Mouse (Mus musculus) cerebellum, adult 11 months (tissue): ENCODE results near the gene Ankrd34a.
A peak's percentile ranks its signal among the peaks of the same experiment; 100 is the strongest.

Experiments used
- DNase-seq: peaks from one replicate; pipeline ENCODE4 v3.0.0; 2022

Gene Ankrd34a

DNA sequence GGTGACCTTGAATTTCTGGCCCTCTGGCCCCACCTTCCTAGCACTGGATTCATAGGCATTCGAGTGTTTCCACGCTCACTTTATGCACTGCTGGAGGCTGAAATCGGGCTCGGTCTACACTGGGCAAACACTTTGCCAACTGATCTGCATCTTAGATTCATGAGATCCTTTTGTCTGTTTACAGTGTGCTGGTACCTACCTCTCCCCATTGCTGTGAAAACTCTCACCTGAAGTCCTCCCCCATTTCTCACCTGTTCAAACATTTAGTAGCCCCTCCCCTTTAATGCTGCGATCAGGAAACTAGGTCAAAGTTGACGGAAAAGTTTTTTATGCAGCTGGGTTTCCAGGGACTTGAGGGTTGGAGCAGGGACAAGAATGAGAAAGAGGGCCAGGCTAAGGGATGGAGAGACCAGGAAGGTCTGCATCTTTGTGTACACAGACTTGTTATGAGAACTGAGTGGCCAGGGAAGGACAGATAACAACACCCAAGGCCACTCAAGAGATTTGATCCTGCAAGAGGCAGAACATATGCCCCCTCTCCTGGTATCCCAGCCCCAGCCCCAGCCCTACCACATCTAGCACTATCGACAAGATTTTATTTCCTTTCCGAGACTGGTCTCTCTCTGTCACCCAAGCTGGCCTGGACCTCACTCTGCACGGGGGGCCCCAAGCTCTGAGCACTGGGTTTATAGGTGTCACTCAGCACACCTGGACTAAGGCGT lies 32.4 kb upstream of the Ankrd34a start:
- no peak for DNase-seq

DNA sequence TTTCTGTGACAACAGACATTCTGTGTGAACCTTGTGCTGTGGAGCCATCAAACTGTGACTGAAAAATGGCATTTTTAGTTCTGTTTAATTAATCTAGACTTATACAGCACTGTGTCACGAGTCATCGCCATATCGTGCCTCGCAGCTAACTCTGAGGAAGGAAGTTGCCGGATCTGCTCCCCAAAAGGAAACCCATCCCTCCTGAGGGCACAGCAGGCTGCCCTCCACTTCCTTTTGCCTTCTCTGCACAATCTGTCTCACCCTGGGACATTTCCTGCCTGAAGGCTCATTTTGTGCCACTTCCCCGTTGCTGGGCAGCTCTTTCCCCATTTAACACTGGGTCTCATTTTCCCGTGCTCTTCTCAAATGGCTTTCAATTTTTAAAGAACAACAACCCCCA lies 31.8 kb upstream of the Ankrd34a start:
- DNase-seq = no peak

DNA sequence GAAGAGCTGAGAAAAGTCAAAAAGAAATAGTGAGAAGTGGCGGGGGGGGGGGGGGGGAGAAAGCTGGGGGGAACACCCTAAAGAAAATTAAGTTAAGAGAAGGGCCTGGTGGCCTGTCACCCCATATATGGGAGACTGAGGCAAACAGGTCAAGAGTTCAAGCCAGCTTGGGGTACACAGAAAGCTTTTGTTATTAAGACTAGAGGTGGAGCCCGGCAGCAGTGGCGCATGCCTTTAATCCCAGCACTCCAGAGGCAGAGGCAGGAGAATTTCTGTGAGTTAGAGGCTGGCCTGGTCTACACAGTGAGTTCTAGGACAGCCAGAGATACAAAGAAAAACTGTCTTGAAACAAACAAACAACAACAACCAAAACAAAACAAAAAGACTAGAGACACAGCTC lies 31.3 kb upstream of the Ankrd34a start:
- no peak for DNase-seq

DNA sequence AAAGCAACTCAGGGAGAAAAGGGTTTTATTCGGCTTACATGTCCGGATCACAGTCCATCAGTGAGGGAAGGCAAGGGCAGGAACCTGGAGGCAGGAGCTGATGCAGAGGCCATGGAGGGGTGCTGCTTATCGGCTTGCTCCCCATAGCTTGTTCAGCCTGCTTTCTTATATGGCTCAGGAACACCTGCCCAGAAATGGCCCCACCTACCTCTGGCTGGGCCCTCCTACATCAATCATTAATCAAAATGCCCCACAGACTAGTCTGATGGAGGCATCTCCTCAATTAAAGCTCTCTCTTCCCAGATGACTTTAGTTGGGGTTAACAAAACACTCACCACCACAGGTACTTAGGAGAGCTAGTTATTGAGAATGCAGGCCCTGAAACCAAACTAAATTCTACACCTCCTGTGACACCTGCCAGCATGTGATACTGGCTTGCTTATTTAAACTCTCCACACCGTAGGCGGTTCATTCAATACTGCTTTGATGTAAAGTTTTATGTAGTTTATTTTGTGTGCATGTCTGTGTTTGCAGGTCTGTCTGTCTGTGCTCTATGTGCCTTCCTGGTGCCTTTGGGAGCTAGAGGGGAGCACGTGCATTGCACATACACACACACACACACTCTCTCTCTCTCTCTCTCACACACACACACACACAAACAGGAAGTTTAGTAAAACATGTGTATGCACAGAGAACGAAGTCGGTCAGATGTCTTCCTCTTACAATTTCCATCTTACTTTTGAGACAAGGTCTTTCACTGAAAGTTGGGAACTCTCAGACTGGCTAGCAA lies 29.6 kb upstream of the Ankrd34a start:
- no peak for DNase-seq

DNA sequence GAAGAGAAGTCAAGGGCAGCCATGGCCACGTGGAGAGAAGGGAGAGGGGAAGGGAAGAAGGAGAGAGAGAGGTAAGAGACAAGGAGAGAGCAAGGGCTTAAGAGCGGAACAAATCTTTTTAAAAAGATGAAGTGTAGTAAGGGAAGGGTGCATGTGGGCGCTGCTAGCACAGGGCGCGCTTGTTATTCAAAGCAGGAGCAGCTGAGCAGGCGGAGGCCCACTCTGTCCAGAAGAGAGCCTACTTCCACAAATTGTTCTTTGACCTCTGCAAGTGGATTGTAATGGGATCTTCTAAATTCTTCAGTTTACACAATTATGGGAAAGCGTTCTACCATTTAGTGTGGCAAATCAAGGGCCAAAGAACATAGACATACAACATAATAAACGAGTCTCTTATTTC lies 27.8 kb upstream of the Ankrd34a start:
- DNase-seq = no peak

DNA sequence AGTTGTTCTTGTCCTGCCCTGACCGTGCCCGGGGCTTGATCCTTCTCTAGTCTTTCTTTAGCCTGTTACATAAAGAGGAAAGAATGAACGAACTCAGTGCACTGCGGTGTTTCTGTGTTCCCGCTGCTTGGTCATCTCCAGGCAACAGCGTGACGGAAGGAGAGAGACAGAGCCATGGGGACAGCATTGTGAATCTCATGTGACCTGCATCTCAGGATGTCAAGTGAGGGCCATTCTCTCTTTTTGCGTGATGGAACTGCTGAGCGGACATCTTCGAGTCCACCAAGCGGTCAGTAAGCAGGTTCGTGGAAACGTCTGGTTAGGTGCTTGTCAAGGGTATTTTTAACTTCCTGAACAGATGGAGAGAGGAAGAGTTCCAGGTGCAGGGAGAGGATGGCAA lies 26.9 kb upstream of the Ankrd34a start:
- no peak for DNase-seq

DNA sequence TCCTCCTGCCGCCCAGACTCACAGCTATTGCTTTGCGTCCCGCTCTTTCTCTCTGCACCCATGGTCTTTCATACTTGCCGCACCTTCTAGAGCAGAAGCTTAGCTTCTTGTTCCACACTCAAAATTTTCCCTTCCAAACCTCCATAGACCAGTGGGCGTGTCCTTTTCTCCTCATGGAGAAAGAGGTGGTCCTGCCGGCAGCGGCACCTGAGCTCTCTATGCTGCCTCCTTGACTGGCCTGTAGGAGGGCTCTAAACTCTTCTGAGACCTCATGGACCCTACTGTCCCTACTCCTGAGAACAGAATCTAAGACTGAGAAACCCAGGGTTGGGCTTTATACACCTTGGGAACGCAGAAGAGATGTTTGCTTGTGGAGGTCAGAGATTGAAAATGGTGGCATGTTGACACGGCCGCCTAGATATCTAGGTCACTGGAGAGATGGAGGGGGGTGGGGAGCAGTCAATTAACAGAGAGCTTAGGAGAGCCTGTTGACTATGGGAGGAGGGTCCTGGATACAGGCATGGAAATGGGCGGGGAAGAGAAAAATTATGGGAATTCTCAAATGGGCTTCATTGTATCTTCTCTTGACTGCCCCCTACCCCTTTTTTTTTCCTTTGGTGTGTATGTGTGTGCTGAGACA lies 26.4 kb upstream of the Ankrd34a start:
- DNase-seq = no peak

DNA sequence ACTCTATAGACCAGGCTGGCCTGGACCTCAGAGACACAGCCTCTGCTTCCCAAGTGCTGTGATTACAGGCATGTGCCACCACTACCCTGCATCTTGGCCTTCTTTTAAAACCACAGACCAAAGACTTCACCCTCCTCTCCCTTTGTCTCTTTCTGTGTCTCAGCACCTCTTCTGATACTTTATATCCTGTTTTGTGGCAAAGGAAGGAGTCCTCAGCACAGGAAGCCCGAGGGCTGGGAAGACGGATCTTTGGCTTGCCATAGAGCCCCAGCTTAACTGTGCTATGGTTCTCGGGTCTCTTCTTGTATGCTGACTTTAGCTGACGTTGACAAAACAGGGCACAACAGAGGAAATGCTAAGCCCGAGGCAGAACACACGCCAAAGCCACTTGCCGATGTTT lies 25.8 kb upstream of the Ankrd34a start:
- DNase-seq = no peak

DNA sequence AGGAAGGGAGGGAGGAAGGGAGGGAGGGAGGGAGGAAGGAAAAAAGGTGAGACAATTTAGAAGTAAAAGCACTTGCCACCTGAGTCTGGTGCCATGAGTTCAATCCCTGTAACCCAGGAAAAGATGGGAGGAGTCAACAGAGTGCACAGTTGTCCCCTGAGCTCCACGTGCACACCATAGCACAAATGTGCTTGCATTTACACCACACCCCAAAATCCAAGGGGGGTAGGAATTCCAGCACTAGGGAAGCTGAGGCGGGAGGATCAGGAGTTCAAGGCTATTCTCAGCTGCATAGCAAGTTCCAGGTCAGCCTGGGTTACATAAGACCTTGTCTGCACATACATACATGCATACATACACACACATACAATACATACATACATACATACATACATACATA lies 25.1 kb upstream of the Ankrd34a start:
- no peak for DNase-seq

DNA sequence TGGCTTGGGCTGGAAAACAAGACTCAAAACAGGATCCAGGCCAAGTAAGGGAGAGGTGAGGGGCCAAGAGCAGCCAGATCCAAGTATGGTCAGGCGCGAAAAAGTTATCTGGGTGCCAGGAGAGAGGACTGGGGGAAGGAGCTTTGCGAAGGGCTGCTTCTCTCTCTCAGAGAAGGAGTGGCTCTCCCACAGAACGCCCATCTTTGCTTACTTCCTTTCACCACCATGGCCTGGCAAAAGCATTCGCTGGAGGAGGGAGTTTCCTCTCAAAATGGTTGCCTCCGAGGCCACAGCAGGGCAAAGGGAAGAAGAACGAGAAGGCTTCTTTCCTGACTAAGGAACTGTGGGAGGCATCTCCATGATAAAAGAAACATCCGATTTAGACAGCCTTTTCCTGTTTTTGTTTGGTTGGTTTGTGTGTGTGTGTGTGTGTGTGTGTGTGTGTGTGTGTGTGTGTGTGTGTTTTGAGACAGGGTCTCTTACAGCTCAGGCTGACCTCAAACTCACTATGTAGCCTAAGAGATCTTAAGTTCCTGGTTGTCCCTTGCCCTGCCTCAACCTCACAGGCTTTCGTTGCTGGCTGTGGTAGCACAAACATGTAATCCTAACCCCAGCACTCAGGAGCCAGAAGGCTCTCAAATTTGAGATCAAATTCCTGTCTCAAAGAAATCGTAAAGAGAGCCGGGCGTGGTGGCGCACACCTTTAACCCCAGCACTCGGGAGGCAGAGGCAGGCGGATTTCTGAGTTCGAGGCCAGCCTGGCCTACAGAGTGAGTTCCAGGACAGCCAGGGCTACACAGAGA lies 24.3 kb upstream of the Ankrd34a start:
- DNase-seq = no peak

DNA sequence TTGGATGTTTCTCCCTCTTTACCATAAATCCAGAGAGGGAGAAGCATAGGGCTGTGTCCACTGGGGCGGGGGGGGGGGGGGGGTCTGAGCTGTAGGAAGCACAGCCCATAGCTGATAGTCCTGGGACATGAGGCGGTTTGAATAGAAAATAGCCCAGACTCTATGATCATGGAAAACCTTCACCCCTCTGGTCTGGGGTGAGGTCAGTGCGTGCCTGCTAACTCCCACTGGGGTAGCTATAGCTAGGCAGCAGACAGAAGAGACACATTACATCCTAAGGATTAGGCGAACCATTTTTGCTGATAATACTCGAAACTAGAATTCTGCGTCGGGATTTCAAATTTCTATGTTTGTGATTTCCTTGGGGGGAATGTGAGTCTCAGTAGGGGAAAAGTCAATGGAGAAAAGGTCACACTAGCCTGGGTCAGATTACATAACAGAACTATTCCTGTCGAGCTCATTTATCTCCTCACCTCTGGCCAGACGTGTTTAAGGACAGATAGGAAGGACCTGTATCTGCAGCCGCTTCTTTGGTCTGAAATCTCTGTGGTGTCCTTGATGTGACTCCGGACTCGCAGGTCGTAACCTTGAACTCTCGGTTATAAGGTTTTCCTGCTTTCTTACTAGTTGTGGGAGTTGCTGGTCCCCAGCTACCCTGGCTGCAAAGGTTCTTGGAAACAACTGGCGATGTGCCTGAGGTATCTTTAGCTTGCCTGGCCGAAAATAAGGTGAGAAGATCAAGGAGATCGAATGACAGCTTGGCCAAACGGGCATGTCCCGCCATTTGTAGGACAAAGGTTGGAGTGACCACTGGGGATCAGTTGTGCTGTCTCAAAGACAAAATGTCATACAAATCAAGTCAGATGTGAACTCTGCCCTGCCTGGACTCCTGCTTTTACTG lies 22.6 kb upstream of the Ankrd34a start:
- no peak for DNase-seq

DNA sequence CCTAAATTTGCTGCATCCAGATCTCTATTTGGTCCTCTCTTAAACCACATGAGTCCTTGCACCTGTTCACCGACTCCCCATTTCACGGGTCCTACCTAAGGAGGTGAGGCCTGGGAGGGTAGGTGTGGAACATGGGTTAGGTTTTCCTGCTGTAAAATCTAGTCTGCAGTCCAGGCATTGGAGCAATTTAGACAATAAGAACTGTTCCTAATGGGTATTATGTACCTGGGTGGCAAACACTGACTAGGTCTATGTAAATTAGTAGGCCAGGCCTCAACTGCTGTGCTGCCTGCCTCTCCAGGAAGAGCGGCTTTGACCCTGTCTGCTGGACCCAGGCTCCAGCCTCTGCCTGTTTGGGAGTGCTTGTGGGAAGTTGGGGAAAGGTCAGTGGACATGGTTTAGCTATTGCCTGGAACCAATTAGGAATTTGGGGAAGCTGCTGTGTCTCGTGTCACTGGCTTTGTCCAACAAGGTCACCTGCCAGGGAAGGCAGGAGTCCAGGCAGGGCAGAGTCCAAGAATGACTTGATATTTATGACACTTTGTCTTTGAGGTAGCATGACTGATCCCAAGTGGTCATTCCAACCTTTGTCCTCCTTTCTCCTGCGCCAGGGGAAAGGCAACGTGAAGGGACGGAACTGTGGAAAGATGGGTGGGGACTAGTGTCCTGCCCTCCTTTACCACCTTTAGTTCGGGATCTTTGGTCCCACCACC lies 21.0 kb upstream of the Ankrd34a start:
- no peak for DNase-seq

DNA sequence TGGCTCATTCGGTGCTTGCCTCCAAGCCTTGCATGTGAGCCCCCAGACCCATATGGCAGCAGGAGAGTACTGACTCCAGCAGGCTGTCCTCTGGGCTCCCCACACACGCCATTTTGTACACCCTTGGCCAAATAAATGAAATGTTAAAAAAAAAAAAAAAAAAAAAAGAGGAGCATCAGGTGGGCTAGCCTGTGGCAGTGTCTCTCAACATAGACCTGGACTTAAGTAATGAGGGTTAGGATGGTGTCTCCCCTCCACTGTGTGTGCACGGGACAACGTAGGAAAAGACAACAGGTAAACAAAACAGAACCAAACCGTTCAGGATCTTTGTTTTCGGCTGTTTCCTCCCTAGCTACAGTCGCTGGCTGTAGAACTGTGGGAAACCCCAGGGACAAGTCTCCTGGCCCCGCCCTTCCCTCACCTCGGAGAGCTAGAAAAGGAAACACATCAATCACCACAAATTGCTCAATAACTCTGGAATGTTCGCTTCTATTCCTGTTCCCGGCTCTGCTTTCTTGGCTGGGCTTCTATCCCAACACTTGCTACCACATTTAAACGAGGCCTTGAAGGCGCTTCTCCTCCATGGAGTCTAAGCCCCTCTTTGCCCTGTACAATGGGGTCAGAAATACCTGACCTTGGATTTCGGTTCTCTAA lies 20.3 kb upstream of the Ankrd34a start:
- no peak for DNase-seq

DNA sequence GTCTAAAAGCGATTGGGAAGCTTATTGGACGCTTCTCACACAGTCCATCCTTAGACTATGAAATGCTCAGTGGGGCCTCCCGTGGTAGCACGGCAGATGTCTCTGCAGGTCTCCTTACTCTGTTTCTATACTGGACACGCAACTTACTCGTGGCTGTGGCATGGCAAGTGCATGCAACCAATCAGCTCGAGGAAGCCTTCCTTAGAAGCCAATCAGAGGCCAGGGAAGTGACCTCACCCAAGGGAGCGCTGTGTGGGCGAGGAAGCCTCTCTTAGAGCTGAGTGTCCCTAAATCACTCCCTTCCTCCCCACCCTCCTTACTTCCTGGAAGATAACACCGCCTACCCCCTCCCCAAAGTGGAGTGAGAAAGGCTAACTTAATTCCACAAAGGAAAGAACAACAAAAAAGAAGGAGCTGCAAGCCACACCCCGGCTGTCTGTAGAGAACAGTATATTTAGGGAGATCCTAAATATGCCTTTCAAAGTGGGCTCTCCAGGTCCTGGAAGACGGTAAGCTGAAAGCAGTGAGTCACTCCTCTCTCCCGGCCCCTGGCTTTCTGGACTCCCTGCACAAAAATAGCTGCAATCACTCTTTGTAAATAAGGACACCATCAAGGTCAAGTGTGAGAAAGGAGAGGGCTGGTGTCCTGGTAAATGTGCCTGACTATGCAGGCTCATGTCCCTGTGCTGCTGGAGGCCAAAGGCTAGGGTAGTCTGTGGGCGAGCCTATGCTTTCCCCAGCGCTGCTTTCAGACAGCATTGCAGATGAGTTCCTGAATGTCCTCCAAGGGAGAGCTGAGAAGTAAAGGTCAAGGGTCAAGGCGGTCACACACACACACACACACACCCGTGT lies 19.5 kb upstream of the Ankrd34a start, which contains the start of gene Gm16253:
TSS of gene Gm16253 (plus strand) at position 295 of the 852 bp plus-strand sequence.
- DNase-seq = peak; percentile 67

DNA sequence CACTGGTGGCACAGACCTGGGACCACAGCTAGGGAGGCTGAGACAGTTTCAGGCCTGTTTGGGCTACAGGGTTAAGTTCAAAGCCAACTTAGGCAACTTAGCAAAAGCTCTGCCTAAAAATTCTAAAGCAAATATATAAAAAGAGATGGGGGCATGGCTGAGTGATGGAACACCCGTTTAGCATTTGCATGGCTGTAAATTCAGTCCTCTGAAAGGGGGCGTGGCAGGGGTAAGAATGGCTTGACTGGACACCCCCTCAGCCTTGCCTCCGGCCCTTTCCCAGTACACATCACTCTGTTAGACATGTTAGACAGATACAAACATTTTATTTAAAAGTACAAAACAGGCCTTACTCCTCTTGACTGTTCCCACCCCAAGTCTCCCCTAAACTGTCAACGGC lies 18.9 kb upstream of the Ankrd34a start:
- no peak for DNase-seq

DNA sequence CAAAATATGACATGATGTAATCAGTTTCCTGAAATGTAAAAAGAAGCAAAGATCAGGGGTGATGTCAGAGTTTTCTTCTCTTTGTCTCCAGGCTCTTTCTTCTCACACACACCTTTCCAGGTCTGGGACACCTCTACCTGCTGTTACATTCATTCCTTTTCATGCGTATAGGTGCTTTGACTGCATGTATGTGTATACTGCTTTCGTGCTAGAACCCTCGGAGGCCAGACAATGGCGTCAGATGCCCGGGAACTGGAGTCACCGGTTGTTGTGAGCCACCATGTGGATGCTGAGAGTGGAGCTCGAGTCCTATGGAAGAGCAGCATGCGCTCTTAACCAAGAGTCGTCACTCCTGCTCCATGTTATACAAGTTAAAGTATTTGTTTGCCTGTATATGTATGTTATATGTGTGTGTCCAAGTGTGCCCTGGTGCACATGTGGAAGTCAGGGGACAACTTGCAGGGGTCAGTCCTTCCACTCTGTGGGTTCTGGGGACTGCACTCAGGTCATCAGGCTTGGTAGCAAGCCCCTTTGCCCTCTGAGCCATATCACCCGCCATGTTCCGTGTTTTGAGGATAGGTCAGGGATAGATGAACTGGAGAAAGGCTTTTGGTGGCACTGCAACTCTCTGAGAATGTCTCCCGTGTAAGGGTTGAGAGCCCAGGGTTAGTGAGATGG lies 17.7 kb upstream of the Ankrd34a start:
- no peak for DNase-seq

DNA sequence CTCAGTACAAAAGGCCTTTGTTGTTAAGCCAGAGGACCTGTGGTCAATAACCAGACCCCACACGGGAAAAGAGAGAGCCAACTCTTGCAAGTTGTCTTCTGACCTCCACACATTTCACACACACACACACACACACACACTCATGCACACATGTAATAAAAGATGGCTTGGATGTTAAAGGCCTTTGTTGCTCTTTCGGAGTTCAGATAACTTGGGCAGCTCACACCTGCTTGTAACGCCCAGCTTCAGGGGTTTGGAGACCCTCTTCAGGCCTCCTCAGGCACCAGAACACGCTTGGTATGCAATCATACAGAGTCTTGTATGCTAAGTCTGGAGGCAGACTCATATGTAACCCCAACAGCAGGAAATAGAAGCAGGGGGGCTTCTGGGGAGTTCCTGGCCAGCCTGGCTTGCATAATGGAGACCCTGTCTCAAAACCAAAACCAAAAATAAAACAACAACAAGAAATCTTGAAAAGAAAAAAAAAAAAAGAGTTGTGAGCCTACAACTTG lies 17.1 kb upstream of the Ankrd34a start:
- no peak for DNase-seq

DNA sequence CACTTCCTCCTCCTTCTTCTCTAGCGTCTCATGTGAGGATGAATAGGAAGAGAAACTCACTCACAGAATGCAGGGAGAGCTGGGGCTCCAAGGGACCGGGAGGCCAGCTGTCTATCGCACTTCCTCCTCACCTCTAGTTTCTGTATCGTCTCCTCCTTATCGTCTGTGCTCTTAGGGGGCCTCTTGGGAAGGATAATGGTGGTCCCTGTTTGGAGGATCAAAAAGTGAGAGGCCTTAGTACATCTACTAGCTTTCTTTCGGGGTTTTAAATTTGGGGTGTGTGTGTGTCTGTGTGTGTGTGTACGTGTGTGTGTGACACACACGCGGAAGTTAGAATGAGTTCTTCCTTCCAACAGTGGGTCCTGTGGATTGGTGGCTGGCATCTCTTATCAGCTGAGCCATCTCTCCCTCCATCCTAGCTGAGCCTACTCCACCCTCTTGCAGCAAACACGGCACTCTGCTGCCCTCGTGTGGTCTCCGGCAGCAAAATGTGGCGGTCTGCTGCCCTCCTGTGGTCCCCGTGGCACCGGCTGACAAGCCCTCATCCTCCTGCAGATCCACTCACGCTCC lies 16.5 kb upstream of the Ankrd34a start:
- DNase-seq = peak; percentile 89

DNA sequence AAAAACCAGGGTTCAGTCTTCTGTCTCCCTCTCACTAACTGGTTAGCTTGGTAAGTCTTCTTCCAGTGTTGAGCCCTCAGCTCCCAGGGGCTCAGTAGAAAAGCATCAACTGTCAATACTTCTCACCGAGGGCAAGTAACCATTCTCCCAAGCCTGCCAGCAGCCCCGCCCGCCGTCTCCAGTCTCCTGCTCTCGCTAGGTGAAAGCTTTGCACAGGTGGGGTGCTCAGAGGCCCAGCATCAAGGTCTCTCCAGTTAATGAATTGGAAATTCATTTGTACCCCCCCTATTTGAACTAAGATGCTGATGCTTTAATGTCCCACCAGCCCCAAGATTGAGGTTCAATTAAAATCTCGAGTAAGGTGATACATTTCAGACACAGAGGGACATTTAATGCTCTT lies 15.3 kb upstream of the Ankrd34a start:
- no peak for DNase-seq
